Mouse (Mus musculus) ES-Bruce4 (cell line): Measurements from ENCODE around the gene 1700013F07Rik.

Source experiments
- CTCF ChIP-seq: IDR thresholded peaks from one replicate; pipeline ENCODE4 v1.8.1; 2011; ENCODE audit warnings: low read depth, low read length
- EP300 ChIP-seq: IDR thresholded peaks from 2 replicates; pipeline ENCODE4 v1.6.1; 2011; ENCODE audit warnings: low read depth, low read length; ENCODE audit not compliant: insufficient read depth

DNA sequence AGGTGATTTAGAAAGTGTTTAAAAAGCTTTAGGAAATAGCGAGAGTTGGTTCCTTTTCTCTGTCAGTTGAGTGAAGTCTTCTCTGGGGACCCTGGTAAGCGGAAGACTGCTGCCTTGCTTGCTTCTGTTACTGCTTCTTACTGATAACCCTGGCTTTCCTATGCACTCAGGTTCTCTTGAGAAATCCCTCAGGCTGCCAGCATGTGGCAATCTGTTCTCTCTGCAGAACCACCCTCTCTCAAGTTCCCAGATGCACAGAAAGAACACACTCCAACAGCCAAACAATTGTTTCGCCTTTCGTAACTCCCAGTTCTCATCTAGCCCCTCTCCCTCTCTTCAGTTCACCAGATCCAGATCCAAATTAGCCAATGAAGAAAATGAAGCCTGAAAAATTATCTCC, 23.9 kb downstream of the 1700013F07Rik start:
- no peak for TF ChIP-seq CTCF
- TF ChIP-seq EP300: no peak
